Mouse (Mus musculus) olfactory bulb, adult 2 months (tissue): ENCODE measurements at regions not wholly inside any gene's neighbourhood (a gene's known extent, or its start where the extent isn't known, plus 50 kb on each side); places are given as distances from the start of the nearest gene placed in this dataset.

Experiments used
- H3K27ac ChIP-seq: fragments of 200-500 bp; 2 replicates; pipeline ENCODE4 v1.5.1; 2012; ENCODE audit warnings: low read depth, low read length; ENCODE audit not compliant: insufficient read depth
- H3K4me1 ChIP-seq: fragments of 200-500 bp; 2 replicates; pipeline ENCODE4 v1.6.1; 2012; ENCODE audit warnings: low read length; ENCODE audit not compliant: control insufficient read depth, insufficient read depth
- H3K4me3 ChIP-seq: fragments of 200-500 bp; 2 replicates; pipeline ENCODE4 v1.5.1; 2012; ENCODE audit warnings: mild to moderate bottlenecking, low read depth, low read length, moderate library complexity; ENCODE audit not compliant: insufficient read depth
- CTCF ChIP-seq: fragments of 200-500 bp; IDR thresholded peaks from 2 replicates; pipeline ENCODE4 v1.5.1; 2012; ENCODE audit warnings: low read depth, mild to moderate bottlenecking, low read length, moderate library complexity; ENCODE audit not compliant: insufficient read depth
- POLR2A ChIP-seq: fragments of 200-500 bp; IDR thresholded peaks from 2 replicates; pipeline ENCODE4 v1.6.1; 2012; ENCODE audit warnings: mild to moderate bottlenecking, low read depth, low read length, moderate library complexity; ENCODE audit not compliant: insufficient read depth
- WGBS: fragments of 180-500 bp; shearing (Covaris S2); methylation state at CpG from one replicate; pipeline ENCODE4 v1.1.7; 2018; 5-methylcytosine and 5-hydroxymethylcytosine counted together

- WGBS = 91% methylated on average over 6 of the region's 6 CpGs
- Histone ChIP-seq H3K4me1 (no peaks in the 10 kb centered on the region), H3K27ac (no peak overlapping the region), H3K4me3 (no peak overlapping the region)
- no peak for TF ChIP-seq CTCF
- no peak for TF ChIP-seq POLR2A
Observed at GRCm38 (mm10) chrX:166779334-166780092, 194.0 kb upstream of the Egfl6 start.

GRCm38 (mm10) chrX:166773408-166773854 is 187.9 kb upstream of the Egfl6 start:
- no peak overlapping the region for H3K27ac ChIP-seq
- H3K4me1 ChIP-seq = no peaks in the 10 kb centered on the region
- TF ChIP-seq POLR2A (no peak), CTCF (no peak)
- no peak overlapping the region for H3K4me3 ChIP-seq
- WGBS = 37% methylated on average over 6 of the region's 6 CpGs

GRCm38 (mm10) chrX:166766991-166767390 is 181.5 kb upstream of the Egfl6 start:
- H3K4me3 ChIP-seq = no peak overlapping the region
- H3K27ac ChIP-seq = no peak overlapping the region
- TF ChIP-seq POLR2A (no peak), CTCF (no peak)
- 71% methylated on average over 6 of the region's 6 CpGs for WGBS
- H3K4me1 ChIP-seq = no peaks in the 10 kb centered on the region

GRCm38 (mm10) chrX:166765647-166766046 is 180.1 kb upstream of the Egfl6 start:
- no peak overlapping the region for H3K27ac ChIP-seq
- TF ChIP-seq CTCF = no peak
- no peak for TF ChIP-seq POLR2A

GRCm38 (mm10) chrX:166762098-166762497 is 176.6 kb upstream of the Egfl6 start:
- WGBS = 94% methylated on average over 2 of the region's 2 CpGs
- H3K4me3 ChIP-seq = no peak overlapping the region
- H3K4me1 ChIP-seq = no peaks in the 10 kb centered on the region
- TF ChIP-seq POLR2A = no peak
- no peak for TF ChIP-seq CTCF
- H3K27ac ChIP-seq = no peak overlapping the region

More at GRCm38 (mm10) chrX:166765647-166766046, 180.1 kb upstream of the Egfl6 start:
- 83% methylated on average over 2 of the region's 2 CpGs for WGBS
- no peak overlapping the region for H3K4me3 ChIP-seq
- H3K4me1 ChIP-seq = no peaks in the 10 kb centered on the region

GRCm38 (mm10) chrX:166757152-166757551 is 171.6 kb upstream of the Egfl6 start:
- Histone ChIP-seq H3K27ac (no peak overlapping the region), H3K4me1 (no peaks in the 10 kb centered on the region), H3K4me3 (no peak overlapping the region)
- WGBS = 81% methylated on average over 1 of the region's 1 CpGs
- TF ChIP-seq POLR2A = no peak

- Histone ChIP-seq H3K4me1 (no peaks in the 10 kb centered on the region), H3K4me3 (no peak overlapping the region), H3K27ac (no peak overlapping the region)
- TF ChIP-seq POLR2A = no peak
- no peak for TF ChIP-seq CTCF
- WGBS = 86% methylated on average over 3 of the region's 3 CpGs
Observed at GRCm38 (mm10) chrX:166754967-166755654, 169.6 kb upstream of the Egfl6 start.

- H3K4me1 ChIP-seq = no peaks in the 10 kb centered on the region
- no peak for TF ChIP-seq POLR2A
- no peak for TF ChIP-seq CTCF
- H3K27ac ChIP-seq = no peak overlapping the region
- 52% methylated on average over 8 of the region's 8 CpGs for WGBS
- H3K4me3 ChIP-seq = no peak overlapping the region
Observed at GRCm38 (mm10) chrX:166749055-166749679, 163.6 kb upstream of the Egfl6 start.

GRCm38 (mm10) chrX:166731354-166731753 is 145.8 kb upstream of the Egfl6 start:
- no peak overlapping the region for H3K4me3 ChIP-seq
- no peak overlapping the region for H3K27ac ChIP-seq
- no peaks in the 10 kb centered on the region for H3K4me1 ChIP-seq
- WGBS = 77% methylated on average over 2 of the region's 2 CpGs
- TF ChIP-seq CTCF (no peak), POLR2A (no peak)
